Mouse (Mus musculus) embryonic facial prominence, embryonic 11.5 days (tissue): ENCODE data around the gene Ctdspl2. TPM values are rescaled to one million over a fixed set of nuclear protein-coding genes. Genes with fewer than 3 reads are reported as not detected.
"Not testable (repeated sequence)": the region's sequence is repeated elsewhere in the genome, so short reads cannot be mapped to it uniquely, and the experiment has no call there.

Experiments
- ATAC-seq: fragments of 200-750 bp; cut with Nextera tagmentation; replicated peaks from 2 replicates; pipeline ENCODE4 v1.8.0; 2017; ENCODE audit warnings: low read depth; ENCODE audit not compliant: insufficient number of reproducible peaks, low FRiP score, low TSS enrichment
- DNase-seq: peaks from one replicate; pipeline ENCODE4 v3.0.0-alpha.2; 2015; ENCODE audit warnings: low spot score
- H3K27ac ChIP-seq: fragments of 300-500 bp; sonication (generic); replicated peaks from 2 replicates; pipeline ENCODE4 v1.5.1; 2014; ENCODE audit warnings: mild to moderate bottlenecking, low read depth, low read length, control low read depth
- H3K27me3 ChIP-seq: fragments of 300-500 bp; sonication (generic); 2 replicates; pipeline ENCODE4 v1.6.1; 2014; ENCODE audit warnings: mild to moderate bottlenecking, low read length, moderate library complexity, mixed read lengths; ENCODE audit not compliant: control insufficient read depth, insufficient read depth
- H3K36me3 ChIP-seq: fragments of 300-500 bp; sonication (generic); replicated peaks from 2 replicates; pipeline ENCODE4 v1.6.1; 2014; ENCODE audit warnings: low read depth, mild to moderate bottlenecking, low read length, moderate library complexity, mixed read lengths; ENCODE audit not compliant: control insufficient read depth, insufficient read depth
- H3K4me1 ChIP-seq: fragments of 300-500 bp; sonication (generic); 2 replicates; pipeline ENCODE4 v1.6.1; 2014; ENCODE audit warnings: low read length, mixed read lengths; ENCODE audit not compliant: control insufficient read depth, insufficient read depth
- H3K4me2 ChIP-seq: fragments of 300-500 bp; sonication (generic); 2 replicates; pipeline ENCODE4 v1.6.1; 2014; ENCODE audit warnings: low read depth, mild to moderate bottlenecking, control low read depth, low read length, moderate library complexity
- H3K4me3 ChIP-seq: fragments of 300-500 bp; sonication (generic); 2 replicates; pipeline ENCODE4 v1.5.1; 2014; ENCODE audit warnings: low read depth, low read length, control low read depth
- H3K9ac ChIP-seq: fragments of 300-500 bp; sonication (generic); replicated peaks from 2 replicates; pipeline ENCODE4 v1.6.1; 2014; ENCODE audit warnings: mild to moderate bottlenecking, control low read depth, low read length
- H3K9me3 ChIP-seq: fragments of 300-500 bp; sonication (generic); replicated peaks from 2 replicates; pipeline ENCODE4 v1.6.1; 2016; ENCODE audit warnings: mild to moderate bottlenecking, low read length, inconsistent platforms, mixed read lengths; ENCODE audit not compliant: control insufficient read depth
- WGBS: fragments of 180-500 bp; shearing (Covaris S2); extraction: QIAGEN DNeasy Blood & Tissue Kit; methylation state at CpG from one replicate; pipeline ENCODE4 v1.1.7; 2014; 5-methylcytosine and 5-hydroxymethylcytosine counted together
- polyA plus RNA-seq: library from polyadenylated mRNA; unstranded; fragments of >200 nt; fragmentation: Nextera tagmentation; extraction: Ambion mirVana; gene quantifications from 2 replicates; pipeline ENCODE4 v1.2.1, GENCODE M21; 2014

Ctdspl2 gene
- polyA plus RNA-seq, 1 experiment from 2014 or later = 67.6 TPM

DNA sequence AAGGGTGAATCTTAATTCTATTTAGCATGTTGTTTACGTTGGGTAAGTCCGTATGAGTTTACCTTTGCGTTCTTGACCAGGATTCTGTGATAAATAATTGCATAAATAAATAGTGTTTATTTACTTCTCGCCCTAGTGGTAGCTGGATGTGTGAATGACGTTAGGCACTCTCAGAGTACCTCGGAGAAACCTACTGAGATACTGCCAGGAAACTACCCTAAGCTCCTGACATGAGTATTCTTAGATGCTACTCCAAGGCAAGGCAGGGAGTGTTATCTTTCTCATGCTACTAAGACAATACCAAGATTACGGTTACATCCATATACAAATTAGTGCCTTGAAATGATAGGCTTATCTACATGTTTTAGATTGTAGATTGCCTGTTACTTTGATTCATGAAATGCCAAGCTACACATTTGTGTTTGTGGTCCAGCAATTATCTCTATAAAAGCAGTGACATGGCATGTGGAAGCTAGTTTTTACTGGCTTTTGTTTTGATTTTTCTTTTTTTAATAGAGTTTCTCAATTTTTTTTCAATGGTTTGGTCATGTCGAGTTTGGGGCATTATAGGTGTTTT, 1.5 kb downstream of the Ctdspl2 start:
- H3K27ac ChIP-seq = no peak overlapping the region
- ATAC-seq (no peak), DNase-seq (no peak)
- WGBS = 13% methylated on average over 8 of the region's 8 CpGs
- H3K9me3 ChIP-seq = no peaks in the 10 kb centered on the region
- H3K4me3 ChIP-seq = peak overlapping the region; percentile 68
- H3K9ac ChIP-seq = peak overlapping the region; percentile 80
- no peaks in the 10 kb centered on the region for H3K27me3 ChIP-seq
- no peaks in the 10 kb centered on the region; the same call in 1 of the 2 replicates for H3K36me3 ChIP-seq
- peak overlapping the region; percentile 66 for H3K4me2 ChIP-seq
- H3K4me1 ChIP-seq = no peaks in the 10 kb centered on the region; the same call in 1 of the 2 replicates

DNA sequence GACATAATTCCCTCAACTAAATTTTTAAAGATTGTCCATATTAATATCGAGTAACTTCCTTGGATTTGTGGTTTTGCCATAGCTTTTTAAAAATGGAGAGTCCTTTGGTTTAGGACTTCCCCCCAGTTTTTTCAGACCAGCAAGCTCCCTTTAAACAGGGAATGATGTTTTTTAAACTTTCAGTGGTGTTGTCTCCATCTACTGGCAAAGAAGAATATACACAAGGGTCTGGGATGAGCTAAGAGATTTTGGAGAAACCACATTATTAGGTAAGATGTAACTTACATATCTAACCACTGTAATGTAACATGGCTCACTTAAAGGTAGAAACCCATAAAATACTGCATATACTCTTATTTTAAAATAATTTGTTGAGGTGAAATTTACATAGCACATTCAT, 39.9 kb downstream of the Ctdspl2 start:
- no peak overlapping the region for H3K9ac ChIP-seq

DNA sequence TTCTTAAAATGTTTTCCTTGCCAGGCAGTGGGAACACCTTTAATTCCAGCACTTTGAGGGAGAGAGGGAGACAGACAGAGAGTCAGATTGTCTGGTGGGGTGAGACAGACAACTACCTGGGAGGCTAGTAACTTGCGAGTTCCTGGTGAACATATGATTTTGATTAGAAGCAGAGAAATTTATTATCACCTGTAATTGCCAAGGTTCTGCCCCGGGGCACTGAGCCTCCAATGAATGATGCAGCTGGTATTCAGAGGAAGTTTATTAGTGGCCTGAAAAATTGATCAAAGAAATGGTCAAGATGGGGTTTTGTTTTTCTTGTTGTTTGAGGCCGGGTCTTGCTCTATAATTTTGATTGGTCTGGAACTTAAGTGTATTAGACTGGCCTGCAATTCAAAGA, 53.0 kb downstream of the Ctdspl2 start:
- Histone ChIP-seq H3K4me3 (no peak overlapping the region), H3K36me3 (peaks cover 3% of the 10 kb centered on the region; the same call in 1 of the 2 replicates), H3K4me1 (no peaks in the 10 kb centered on the region), H3K9ac (no peak overlapping the region), H3K4me2 (no peak overlapping the region), H3K27me3 (no peaks in the 10 kb centered on the region), H3K27ac (no peak overlapping the region), H3K9me3 (no peaks in the 10 kb centered on the region)
- DNase-seq (no peak), ATAC-seq (no peak)
- 68% methylated on average over 3 of the region's 3 CpGs for WGBS

More for the DNA sequence above, 39.9 kb downstream of the Ctdspl2 start:
- Histone ChIP-seq H3K27me3 (no peaks in the 10 kb centered on the region), H3K4me1 (no peaks in the 10 kb centered on the region), H3K27ac (no peak overlapping the region), H3K9me3 (no peaks in the 10 kb centered on the region), H3K4me3 (no peak overlapping the region), H3K4me2 (no peak overlapping the region), H3K36me3 (no peaks in the 10 kb centered on the region; the same call in none of the 2 replicates)
- peak; percentile 26 for DNase-seq
- no peak for ATAC-seq
- 83% methylated on average over 1 of the region's 1 CpGs for WGBS

DNA sequence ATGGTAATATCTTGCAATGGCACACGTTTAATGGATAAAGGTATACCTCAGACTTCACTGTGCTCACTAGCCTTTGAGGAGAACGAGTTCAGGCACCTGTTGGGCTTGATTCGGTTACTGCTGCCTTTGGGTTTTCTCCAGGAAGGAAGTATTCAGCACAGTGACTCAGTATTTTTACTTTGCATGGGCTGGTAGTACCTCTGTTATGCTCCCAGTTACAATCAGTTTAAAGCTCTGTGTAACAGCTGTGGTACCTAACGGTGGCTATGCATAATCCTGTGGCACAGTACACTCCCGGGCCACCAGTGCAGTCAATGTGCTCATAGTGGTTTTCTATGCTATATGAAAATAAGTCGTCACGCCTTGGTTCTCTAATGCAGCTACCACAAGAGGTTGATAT, 55.6 kb downstream of the Ctdspl2 start:
- no peak for ATAC-seq
- peaks cover 3% of the 10 kb centered on the region; the same call in 1 of the 2 replicates for H3K36me3 ChIP-seq

DNA sequence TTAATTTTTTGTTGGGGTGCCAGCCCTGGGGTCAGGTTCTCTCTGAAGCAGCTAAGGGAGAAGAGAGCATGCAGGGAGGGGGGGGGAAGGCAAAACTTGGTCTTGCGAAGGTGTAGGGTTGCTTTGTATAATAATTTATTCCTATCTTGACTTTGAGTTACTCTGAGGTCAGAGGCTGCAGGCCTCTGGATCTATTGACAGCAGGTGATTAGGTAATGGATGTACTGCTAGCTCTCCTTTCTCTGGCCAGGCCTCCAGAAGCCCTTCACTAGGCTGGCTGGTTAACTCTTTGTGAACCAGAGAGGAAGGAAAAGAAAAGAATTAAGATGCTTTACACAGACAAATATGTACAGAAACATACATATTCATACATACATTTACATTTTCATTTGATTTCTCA, 62.9 kb downstream of the Ctdspl2 start:
- H3K36me3 ChIP-seq = no peaks in the 10 kb centered on the region; the same call in 1 of the 2 replicates
- ATAC-seq = no peak
- H3K9me3 ChIP-seq = no peaks in the 10 kb centered on the region
- H3K4me2 ChIP-seq = no peak overlapping the region
- no peak for DNase-seq
- H3K9ac ChIP-seq = no peak overlapping the region
- WGBS = 75% methylated on average over 1 of the region's 1 CpGs
- H3K4me1 ChIP-seq = no peaks in the 10 kb centered on the region
- no peaks in the 10 kb centered on the region for H3K27me3 ChIP-seq
- no peak overlapping the region for H3K4me3 ChIP-seq
- no peak overlapping the region for H3K27ac ChIP-seq

More for the DNA sequence above, 55.6 kb downstream of the Ctdspl2 start:
- no peaks in the 10 kb centered on the region for H3K9me3 ChIP-seq
- no peak overlapping the region for H3K4me2 ChIP-seq
- no peaks in the 10 kb centered on the region for H3K27me3 ChIP-seq
- DNase-seq = no peak
- H3K4me1 ChIP-seq = no peaks in the 10 kb centered on the region
- H3K9ac ChIP-seq = no peak overlapping the region
- no peak overlapping the region for H3K4me3 ChIP-seq
- no peak overlapping the region for H3K27ac ChIP-seq
- 91% methylated on average over 7 of the region's 7 CpGs for WGBS

DNA sequence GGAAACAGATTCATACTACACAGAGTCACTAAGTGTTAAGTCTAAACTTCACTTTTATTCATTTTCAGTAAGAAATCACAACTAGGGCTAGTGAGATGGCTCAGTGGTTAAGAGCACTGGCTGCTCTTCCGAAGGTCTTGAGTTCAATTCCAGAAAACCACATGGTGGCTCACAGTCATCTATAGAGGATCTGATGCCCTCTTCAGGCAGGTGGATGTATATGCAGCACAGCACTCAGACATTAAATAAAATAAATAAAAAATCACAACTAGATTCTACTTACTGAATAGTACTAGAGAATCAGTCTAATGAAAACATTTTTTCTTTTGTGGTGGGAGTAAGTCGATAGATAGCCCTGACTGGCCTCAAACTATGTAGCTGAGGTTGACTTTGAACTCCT, 66.5 kb downstream of the Ctdspl2 start:
- ATAC-seq (no peak), DNase-seq (no peak)
- H3K4me3 ChIP-seq = no peak overlapping the region
- H3K9me3 ChIP-seq = no peaks in the 10 kb centered on the region
- no peaks in the 10 kb centered on the region for H3K4me1 ChIP-seq
- no peaks in the 10 kb centered on the region for H3K36me3 ChIP-seq
- H3K4me2 ChIP-seq = no peak overlapping the region
- no peak overlapping the region for H3K27ac ChIP-seq
- 78% methylated on average over 2 of the region's 2 CpGs for WGBS
- H3K27me3 ChIP-seq = no peaks in the 10 kb centered on the region
- H3K9ac ChIP-seq = no peak overlapping the region

DNA sequence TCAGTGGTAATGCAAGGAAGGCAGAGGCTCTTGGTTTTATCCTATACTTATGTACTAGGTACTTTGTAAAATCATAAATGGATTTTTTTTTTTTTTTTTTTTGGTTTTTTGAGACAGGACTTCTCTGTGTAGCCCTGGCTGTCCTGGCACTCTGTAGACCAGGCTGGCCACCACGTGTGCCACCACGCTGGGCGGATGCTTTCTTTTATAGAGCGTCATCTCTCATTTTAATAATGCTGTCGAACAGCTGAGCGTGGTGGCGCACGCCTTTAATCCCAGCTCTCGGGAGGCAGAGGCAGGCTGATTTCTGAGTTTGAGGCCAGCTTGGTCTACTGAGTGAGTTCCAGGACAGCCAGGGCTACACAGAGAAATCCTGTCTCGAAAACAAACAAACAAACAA, 71.3 kb downstream of the Ctdspl2 start:
- not testable (repeated sequence) for ATAC-seq, H3K27ac ChIP-seq, H3K9me3 ChIP-seq, DNase-seq, H3K4me1 ChIP-seq, H3K4me3 ChIP-seq, H3K4me2 ChIP-seq, H3K36me3 ChIP-seq, H3K27me3 ChIP-seq, H3K9ac ChIP-seq
- 90% methylated on average over 10 of the region's 10 CpGs for WGBS

DNA sequence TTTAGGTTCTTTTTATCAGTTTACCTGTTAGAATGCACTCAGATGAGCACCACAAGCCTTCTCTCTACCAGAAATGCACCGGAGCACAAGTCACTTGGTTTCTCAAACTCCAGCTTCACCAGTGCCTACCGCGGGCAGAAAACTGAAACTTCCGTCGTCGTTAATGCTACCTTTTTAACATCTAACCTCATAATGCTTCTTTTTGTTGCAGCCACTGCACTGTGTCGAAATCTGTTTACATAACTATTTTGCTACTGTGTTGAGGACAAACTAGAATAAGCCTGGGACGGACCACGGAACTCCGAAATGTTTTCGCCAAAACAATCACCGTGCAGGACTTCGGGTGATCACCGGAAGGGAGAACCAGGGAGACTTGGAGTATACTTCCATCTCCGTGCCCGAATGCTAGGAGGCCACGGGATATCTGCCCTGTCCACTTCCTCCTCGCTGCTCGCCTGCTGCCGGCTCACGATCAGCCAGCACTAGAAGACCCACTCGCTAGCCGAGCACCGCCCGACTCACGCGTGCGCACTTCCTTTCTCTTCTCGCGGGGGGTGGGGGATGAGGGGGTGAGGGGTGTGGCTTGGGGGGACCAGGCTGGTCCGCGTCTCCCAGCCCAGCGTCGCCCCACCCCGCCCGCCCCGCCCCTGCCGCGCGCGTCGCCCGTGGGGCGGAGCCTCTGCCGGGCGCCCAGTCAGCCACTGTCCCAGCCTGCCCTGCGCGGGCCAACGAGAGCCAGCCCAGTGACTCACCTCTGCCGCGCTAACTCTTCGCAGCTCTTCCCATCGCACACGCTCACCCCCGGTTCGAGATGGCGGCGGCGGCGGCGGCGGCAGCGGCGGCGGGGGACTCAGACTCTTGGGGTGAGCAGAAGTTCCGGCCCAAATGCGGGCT, 72.3 kb downstream of the Ctdspl2 start, which contains the start of gene Eif3j1:
Eif3j1 (plus strand) TSS at position 685 of the 894 bp plus-strand sequence.
- under 1% methylated on average over 55 of the region's 67 CpGs for WGBS

More for the DNA sequence above, 72.3 kb downstream of the Ctdspl2 start, which contains the start of gene Eif3j1:
- H3K27me3 ChIP-seq = no peaks in the 10 kb centered on the region
- peak within 1 kb of the TSS; percentile 48 for H3K4me2 ChIP-seq
- H3K4me1 ChIP-seq = no peaks in the 10 kb centered on the region
- H3K36me3 ChIP-seq = no peaks in the 10 kb centered on the region
- DNase-seq = peak; percentile 93
- peak within 1 kb of the TSS; percentile 85 for H3K9ac ChIP-seq
- peak; percentile 99 for ATAC-seq
- no peaks in the 10 kb centered on the region for H3K9me3 ChIP-seq
- H3K4me3 ChIP-seq = peak within 1 kb of the TSS; percentile 65
- peak within 1 kb of the TSS; percentile 25; the same call in 1 of the 2 replicates for H3K27ac ChIP-seq
